Mouse (Mus musculus) monocyte, adult 2 months (primary cell): ENCODE results near the gene Il5.

Experiments used
- DNase-seq, 2 experiments: peaks; one replicate each; pipeline ENCODE4 v3.0.0; 2022; ENCODE audit warnings: low spot score in 2 of 2, low read depth in 1 of 2

The Il5 gene

DNA sequence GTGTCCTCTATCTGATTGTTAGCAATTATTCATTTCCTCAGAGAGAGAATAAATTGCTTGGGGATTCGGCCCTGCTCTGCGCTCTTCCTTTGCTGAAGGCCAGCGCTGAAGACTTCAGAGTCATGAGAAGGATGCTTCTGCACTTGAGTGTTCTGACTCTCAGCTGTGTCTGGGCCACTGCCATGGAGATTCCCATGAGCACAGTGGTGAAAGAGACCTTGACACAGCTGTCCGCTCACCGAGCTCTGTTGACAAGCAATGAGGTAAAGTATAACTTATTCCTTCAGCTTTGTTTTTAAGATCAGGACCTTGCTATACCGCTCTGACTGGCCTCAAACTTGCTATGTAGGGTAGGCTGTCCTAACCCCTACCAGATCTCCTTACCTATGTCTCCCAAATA, at the start of gene Il5:
Il5 (plus strand) TSS at position 80 of the 400 bp plus-strand sequence.
- no peak for DNase-seq

DNA sequence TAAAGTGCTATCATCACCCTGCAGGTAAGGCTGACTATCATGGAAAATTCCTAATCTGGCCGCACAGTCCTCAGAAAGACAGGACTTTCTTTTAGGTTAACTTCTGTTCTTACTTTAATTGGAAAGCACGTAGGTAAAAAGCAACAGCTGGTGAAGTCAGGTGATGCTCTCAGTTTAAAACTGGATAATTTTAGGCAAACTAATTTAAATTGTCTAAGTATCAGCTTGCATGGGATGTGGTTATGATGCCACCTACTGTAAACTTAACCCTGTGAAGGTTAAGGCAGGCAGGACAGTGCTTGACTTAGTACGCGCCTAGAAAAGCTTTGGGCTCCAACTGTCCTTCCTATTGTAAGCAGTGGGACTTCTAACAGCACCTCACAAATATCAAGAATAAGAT, 49.2 kb upstream of the Il5 start:
- DNase-seq = no peak

DNA sequence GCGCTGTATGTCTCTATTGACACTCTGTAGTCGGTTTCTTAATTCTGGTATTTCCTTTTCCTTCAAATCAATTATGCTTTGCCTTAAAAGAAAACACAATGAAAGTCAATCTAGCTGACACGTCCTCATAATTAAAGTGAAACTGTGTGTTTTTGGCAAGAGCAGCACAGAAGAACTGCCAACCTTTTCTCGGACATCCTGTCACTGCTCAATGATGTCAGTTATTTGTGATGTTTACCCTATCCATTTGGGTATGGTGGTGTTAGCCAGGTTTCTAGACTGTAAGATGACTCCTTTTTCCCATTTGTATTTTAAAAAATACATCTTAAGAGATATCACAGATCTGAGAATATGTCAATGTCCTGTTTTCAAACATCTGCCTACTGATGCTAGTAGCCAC, 40.5 kb upstream of the Il5 start:
- DNase-seq = no peak

DNA sequence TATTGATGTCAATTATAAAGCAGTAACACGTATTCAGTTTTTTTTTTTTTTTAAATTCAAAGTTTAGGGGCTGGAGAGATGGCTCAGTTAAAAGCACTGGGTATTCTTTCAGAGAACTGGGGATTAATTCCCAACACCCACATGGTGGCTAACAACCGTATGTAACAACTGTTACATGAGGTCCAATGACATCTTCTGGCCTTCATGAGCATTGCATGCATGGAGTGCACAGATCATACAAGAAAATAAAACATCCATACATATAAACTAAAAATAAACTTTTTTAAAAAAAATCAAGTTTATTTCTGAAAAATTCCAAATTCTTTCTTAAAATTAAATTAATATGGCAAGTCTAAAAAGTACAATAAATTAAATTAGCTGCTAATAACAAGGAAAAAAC, 38.9 kb upstream of the Il5 start:
- no peak for DNase-seq

- no peak for DNase-seq
These were observed 38.4 kb upstream of the Il5 start for GRCm38 (mm10) chr11:53682170-53682569.

DNA sequence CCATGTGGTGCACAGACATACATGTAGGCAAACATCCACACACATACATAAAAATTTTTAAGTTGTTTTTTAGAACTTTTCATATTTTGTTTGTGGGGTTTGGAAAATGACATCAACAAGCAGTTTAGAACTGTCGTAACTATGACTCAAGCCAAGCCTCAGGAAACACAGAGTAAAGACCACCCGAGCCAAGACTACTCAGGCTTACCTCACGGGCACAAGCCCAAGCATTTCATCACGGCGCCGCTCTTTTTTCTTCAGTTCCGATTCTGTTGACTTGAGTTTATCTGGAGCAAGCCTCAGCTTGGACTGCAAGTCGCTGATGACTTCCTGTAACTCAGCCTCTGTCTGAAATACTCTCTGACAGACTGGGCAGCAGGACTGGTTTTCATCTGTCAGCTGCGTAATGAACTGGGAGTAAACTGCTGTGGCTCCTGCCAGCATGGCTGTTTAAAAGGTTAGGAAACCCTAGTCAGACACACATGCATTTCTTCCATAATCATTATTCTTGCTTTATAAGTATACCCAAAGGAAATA, 37.5 kb upstream of the Il5 start:
- no peak for DNase-seq

GRCm38 (mm10) chr11:53691979-53692378, 28.6 kb upstream of the Il5 start:
- DNase-seq = no peak

DNA sequence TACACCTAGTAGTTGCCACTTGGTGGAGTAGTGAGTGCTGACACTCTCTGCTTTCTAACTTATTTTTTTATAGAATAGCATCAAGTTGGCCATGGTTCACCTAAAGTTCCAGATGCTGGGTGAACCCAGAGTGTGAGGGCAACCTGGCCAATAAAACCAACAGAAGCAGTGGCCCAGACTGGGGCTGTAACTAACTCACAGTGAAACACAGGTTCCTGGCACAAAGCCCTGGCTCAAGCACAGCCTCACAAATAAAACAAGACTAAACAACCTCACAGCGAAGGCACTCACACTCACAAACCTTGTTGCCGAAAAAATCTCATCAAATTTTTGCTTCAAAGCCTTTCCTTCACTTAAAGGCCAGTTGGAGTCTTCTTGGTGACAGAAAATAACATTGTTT, 22.1 kb upstream of the Il5 start:
- DNase-seq = no peak

DNA sequence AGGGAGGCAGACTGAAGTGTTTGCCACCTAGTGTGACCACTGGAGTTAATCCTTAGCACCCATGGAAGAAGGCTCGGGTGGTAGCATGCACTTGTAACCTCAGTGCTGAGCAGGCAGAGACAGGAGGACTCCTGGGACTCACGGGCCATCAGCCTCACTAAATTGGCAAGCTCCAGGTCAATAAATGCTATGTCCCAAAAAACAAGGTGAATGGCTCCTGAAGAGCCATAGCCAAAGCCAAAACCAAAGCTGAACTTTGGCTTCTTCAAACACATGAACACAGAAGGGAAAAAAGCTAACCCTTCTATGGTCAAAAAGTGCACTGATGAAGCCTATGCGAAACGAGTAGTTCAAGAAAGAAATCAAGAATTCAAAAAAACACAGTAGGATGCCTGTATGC, 21.2 kb upstream of the Il5 start:
- no peak for DNase-seq

DNA sequence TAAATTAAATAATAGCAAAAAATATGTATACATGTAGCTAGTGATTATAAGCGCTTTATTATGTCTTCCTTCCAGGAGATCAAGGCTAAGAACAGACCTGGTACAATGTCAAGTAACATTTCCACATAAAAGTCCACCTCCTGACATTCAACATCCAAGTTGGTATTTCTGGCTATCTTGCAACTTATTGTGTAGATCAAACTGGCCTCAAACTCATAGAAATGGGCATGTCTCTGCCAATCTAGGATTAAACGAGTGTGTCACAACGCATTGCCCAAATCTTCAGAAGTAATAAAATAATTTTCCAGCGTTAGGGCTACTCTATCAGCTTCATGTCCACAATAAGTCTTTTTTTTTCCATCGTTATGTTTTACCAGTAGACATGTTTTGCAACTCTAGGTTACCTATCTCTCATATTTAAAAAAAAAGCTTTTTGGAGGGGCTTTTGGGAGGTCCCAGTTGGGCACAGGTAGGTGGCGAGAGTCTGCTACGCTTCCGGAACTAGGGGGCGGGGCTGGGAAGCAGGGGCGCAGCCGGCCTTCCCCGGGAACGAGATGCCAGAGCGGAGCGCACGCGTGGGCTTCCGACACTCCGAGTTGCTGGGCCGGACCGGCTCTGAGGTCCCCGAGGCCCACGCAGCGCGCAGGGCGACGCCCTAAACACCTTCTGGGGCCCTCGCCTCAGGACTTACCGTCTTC, 14.2 kb upstream of the Il5 start:
- DNase-seq = no peak

GRCm38 (mm10) chr11:53706934-53707717, 13.5 kb upstream of the Il5 start, which contains the start of gene Rad50:
TSS of gene Rad50 (minus strand) at chr11:53707319.
- peak; percentile 77 to 80 for DNase-seq

DNA sequence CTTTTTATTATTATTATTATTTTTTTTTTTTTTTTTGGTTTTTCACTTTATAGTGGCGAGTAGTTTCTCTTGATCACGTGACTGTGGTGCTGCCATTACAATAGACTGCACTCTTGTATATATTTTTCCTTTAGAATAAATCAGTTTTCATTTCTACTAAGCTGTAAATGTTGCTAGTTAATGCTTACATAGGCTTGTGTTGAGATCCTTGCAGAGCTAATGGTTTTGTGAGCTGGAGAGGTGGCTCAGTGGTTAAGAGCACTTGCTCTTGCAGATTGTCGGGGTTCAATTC, 12.9 kb upstream of the Il5 start:
- no peak for DNase-seq

- no peak for DNase-seq
These were observed 893 bp upstream of the Il5 start for GRCm38 (mm10) chr11:53719701-53720100.

DNA sequence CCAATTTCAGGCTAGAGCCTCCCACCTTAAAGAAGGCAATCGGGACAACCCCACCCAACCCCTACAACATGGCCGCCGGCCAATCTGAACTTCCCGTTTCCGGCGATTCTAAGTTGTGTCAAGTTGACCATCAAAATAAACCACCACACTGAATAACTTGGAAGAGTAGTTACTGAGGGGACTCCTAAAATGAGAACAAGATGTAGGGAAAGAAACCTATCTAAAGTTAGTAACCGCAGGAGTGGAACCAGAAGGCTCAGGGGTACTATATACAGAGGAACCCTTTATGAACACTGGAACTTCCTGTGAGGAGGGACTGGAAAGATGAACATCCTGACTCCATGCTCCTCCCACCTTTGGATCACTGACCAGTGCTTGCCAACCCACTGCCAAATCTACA, 10.9 kb downstream of the Il5 start:
- no peak for DNase-seq

DNA sequence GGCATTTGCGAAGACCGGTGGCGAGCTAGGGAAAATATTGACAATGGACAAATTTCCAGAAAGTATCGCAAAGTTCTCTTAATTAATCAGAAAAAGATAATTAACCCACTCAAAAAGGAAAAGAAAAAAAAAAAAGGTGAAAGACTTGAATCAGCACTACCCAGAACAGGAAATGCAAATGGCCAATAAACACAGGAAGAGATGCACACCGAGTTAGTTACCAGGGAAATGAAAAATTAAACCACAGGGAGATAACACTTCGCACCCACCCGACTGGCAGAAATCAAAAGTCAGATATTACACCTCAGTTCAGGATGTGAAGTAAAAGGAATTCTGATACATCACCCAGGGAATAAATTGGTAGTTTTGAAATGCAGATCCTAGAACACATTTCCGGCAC, 11.7 kb downstream of the Il5 start:
- no peak for DNase-seq

DNA sequence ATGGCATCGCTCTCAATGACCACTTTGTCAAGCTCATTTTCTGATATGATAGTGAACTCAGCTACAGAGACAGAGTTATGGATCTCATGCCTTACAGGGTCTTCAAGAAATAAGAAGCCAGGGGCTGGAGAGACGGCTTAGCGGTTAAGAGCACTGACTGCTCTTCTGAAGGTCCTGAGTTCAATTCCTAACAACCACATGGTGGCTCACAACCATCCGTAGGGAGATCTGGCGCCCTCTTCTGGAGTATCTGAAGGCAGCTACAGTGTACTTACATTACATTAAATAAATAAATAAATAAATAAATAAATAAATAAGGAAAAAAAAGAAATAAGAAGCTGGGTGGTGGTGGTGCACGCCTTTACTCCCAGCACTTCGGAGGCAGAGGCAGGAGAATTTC, 13.2 kb downstream of the Il5 start:
- DNase-seq = no peak

DNA sequence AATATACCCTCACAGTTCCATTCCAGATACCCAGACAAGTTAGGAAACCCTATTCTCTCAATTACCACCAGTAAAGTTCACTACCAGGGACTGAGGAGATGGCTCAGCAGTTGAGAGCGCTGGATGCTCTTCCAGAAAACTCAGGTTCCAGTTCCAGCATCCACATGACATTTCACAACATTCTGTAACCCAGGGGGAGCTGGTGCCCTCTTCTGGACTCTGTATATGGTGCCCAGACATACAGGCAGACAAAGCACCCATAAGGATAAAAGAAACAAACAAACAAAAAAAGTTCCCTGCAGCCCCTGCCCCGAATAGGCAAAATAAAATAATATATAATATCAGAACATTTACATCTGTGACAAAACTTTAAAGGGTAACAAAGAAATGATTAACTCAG, 13.8 kb downstream of the Il5 start:
- no peak for DNase-seq

GRCm38 (mm10) chr11:53734970-53735681, 14.5 kb downstream of the Il5 start:
- no peak for DNase-seq

DNA sequence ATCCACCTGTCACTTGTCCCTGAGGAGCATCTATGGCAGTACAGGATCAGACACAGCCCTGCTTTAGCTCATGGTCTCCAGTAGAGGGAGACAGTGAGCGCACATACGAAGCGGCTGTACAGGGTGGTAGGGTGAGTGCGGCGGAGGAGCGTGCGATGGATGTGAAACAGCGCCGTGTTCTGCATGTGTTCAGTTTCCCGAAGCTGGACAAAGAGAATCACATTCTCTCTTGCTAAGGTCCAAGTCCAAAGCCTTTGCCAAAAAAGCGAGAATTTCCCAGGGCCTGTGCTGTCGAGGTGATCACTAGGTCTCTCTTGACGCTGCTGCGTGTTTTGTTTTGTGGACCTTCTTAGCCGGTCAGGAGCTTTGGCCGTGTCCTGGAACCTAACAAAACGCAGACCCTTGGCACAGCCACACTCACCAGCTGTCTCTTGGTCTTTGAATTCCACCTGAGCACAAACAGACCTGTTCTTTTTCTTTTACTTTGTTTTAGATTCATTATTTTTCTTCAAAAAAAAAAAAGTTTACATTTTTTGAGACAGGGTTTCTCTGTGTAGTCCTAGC, 15.2 kb downstream of the Il5 start:
- peak in 1 of 2 experiments; percentile 49 for DNase-seq

DNA sequence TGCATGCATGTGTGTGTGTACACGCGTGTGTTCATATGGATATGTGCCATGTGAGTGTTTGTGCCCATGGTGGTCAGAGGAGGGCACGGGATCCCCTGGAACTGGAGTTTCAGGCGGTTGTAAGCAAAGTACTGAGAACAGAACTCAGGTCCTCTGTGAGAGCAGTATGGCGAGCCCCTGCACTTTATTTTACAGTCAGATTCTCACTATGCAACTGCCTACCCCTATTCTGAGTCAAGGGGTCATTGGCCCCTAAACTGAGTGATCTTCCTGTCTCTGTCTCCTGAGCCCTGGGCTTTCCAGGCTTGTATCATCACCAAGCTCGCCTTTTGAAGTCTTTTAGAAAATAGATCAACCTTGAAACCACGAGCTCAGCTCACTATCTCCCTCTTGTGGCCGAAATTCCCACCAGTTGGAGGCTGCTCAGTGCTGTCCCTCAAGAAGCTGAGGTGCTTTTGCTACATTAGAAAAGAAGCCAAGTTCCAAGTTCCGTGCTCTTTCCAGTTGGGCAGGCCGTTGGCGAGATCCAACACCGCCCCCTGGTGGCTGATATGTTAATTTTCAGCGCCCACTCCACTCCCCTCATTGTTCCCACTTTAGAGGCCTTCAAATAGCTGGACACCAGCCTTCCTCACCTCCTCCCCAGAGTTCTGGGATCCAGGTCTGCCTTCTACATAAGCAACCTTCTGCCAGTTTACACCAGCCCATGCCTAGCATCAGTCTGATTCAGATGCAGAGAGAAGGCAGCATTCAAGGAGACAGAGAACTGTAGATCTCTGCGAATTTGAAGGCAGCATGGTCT, 16.4 kb downstream of the Il5 start:
- DNase-seq = peak in 1 of 2 experiments; percentile 57

DNA sequence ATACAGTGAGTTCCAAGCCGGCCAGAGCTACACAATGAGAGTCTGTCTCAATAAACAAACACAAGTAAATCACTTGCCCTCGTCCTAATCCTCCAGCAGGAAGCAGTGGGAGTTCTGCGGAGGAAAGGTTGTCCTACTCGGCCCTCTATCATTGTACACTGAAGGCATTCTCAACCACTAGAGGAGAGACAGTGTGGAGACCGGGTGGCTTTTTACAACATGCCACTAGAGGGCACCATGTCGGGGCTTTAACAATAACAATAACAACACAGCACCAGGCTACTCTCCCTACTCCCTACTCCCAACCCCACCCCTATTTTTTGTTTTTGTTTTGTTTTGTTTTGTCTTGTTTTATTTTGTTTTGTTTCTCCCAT, 17.0 kb downstream of the Il5 start:
- DNase-seq = peak in 1 of 2 experiments; percentile 48
